Mouse (Mus musculus) cerebellum, adult (tissue): ENCODE data around the gene Ceacam19.

ENCODE experiments used
- ATAC-seq: cut with Nextera tagmentation; 2 replicates; pipeline ENCODE4 v1.9.2; 2017; ENCODE audit warnings: mild to moderate bottlenecking, moderate library complexity, mixed read lengths; ENCODE audit not compliant: insufficient number of reproducible peaks, low FRiP score, low TSS enrichment

Gene Ceacam19

DNA sequence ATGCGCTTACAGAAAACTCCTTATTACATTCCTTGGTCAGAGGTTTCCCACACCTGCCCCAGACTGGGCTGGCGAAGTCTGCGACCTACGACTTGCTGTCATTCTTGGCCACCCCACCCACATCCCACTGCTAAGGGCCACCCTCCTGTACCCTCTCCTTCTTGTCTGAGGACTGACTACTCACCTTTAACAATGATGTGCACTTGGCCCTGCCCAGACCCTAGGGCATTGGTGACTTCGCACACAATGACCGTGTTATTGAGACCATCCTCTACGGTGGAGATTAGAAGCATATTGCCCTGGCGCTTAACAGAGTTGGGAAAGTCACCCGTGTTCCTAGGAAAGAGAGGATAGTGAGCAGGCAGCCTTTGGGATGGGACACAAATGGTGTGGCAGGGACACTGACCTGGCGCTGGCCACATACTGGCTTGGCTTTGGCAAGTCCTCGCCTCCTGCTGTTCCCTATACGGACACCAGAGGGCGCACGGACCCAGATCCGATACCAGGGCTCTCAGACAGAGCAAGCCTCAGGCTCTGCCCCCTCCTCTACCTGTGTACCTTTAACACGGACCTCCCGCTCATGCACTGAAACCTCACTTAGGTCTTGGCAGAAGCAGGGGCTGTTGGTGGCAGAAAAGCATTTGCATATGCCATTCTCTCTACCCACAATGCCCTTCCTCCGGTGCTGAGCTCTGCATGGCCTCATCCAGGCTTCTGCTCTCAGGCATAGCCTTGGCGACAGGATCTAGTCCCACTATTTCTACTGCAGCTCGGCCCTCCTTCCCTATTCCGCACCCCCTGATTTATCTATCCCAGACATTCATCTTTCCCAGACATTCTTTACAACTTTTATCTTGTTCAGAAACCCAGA lies 22.9 kb upstream of the Ceacam19 start:
- no peak; the same call in 1 of the 2 replicates for ATAC-seq

DNA sequence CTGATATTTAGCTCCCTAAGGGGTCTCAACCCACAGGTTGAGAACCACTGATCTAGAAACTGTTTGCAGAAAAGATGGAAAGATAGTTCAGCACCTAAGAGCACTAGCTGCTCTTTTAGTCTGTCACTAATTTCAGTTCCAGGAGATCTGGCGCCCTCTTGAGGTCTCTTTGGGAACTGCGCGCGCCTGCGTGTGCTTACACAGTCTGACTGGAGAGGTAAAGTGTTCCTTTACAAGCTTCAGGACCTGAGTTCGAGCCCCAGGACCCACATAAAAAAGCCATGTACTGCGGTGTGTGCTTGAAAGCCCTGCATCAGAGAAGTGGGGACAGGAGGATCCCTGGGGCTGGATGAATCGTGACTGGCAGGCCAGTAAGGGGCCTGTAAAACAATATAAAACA lies 2.1 kb upstream of the Ceacam19 start:
- ATAC-seq = no peak

DNA sequence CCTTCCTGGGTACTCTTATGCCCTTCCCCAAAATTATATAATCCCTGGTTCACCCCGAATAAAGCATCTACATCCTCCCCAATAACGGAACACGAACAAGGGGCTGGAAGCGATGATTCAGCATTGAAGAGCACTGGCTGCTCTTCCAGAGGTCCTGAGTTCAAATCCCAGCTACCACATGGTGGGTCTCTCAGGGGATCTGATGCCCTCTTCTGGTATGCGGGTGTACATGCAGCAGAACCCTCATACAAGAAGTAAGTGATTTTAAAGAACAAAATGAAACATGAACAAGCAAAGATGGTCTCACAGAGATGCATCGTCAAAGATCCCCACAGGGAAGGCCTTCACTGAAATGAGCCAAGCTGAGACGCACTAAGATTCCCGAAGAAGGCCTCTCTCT lies 7.0 kb downstream of the Ceacam19 start:
- no peak for ATAC-seq

DNA sequence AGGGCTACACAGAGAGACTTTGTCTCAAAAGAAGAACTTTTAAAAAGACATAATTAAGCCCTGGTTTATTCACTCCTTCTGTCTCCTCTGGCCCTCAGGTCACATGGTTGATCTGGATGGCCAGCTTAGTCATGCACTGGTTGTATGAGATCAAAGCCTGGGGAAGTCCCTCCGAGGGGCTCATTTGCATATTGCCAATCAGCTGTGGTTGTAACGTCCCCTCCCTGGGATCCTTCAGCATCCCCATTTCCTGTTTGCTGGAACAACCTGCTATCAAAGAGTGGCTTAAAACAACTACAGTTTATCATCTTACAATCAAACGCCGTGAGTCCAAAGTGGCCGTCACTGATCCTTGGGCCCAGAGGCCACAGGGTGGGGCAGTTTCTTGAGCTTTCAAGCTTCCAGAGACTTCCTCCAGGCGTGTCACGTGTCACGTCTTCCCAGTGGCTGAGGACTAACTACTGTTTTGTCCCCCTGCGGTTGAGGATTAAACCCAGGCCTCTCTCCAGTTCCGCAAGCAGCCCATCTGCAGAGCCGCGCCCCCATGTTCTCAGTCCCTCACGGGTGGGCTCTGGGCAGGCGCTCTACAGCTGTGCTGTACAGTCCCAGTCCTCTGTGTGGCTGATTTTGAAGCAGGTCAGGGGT lies 10.9 kb downstream of the Ceacam19 start:
- ATAC-seq = no peak

DNA sequence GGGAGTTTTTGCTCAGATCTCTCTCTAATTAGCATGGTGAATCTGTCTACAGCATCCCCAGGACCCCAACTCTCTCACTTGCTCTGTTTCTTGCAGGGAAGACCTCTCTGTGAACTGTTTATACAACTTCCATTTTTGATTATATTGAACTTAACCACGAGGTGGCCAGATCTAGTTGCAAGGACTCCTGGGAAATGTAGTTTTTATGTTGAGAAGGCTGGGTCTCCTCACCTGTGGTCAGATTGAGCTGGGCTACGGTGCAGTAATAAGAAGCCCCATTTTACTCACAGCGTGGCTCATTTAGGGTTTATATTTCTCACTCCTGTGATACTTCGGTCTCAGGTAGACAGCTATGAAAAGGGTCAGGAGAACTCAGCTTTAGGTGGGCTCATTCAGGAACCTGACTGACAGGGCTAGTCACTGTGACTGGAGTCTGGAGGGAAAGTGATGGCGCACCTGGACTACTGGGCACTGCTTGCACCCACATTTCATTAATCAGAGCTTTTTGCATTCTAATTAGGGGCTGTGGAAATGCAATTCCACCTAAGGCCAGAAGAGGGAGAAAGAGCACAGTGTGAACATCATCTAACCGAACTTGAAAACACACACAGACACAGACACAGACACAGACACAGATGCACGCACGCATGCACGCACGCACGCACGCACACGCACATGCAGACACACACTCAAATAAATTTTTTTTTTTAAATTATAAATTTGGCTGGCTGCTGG lies 11.7 kb downstream of the Ceacam19 start:
- ATAC-seq = no peak

DNA sequence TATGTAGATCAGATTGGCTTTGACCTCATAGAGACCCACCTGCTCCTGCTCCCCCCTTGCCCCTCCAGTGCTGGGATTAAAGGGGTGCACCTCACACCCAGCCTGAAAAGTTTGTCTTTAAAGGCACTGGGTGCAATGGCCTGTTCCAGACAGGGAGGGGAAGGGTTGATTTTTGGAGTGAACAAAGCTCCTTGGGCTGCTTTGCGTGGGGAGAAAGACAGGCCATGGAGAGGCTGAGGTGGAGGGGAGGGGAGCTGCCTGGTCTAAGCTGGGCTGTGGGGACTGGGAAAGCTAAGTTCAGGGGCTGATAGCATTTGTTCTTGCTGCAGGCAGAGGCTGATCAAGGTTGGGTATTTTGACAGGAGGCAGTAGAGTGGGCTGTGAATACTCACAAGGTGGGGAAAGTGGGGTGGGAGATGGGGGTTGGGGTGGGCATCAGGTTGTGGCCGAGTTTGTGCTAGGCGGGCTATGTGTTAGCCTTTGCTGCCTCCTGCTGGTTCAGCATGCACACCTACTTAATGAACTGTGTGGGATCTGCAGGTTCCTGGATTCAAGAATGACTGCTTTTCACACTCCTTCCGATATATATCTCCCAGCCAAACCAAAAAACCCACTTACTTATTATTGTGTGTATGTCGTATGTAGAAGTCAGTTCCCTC lies 15.7 kb downstream of the Ceacam19 start:
- no peak for ATAC-seq

DNA sequence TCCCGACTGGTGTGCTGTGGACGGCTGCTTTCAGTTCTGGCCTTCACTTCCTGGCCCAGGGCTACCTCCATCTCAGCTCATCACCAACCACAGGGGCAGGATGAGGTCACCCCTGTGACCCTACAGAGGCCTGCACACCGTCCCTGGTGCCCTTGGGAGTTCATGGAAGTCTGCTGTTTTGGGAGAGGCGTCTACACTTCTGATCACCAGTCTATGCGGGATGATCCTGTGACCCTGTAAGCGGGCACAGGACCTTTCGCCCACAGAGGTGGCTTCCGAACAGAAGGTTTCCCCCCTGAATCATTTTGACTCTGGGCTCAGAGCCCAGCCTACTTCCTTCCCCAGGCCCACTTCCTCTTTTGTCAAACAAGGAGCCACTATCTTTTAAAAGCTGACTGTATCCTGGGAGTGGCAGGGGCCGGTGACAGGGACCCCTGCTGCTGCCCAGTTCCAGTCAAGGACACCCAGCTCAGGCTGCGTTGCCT lies 16.6 kb downstream of the Ceacam19 start:
- no peak for ATAC-seq

DNA sequence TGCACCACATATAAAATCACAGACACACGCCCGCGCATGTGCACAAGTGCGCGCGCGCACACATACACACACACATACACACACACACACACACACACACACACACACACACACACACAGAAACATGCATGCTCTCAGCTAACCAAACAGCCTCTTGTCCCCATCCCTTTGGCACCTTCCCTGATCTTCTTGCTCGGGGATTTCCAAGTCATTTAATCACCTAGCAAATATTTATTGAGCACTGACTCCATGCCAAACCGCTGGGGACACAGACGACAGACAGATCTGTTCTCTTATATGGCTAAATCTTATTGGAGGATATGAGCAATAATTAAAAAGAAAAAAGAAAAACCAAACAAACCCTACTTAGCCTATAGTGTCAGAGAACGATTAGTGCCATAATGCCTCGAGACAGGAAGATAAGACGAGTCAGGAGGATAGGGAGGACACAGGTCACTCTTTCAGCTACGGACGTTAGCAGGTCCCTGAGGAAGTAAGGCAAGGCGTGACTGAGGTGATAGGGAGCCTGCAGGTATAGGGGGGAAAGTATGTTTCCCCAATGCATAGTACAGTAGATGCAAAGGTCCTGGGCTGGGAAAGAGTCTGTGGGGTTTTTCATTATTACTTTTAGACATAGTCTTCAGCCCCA lies 19.9 kb downstream of the Ceacam19 start:
- ATAC-seq = no peak

DNA sequence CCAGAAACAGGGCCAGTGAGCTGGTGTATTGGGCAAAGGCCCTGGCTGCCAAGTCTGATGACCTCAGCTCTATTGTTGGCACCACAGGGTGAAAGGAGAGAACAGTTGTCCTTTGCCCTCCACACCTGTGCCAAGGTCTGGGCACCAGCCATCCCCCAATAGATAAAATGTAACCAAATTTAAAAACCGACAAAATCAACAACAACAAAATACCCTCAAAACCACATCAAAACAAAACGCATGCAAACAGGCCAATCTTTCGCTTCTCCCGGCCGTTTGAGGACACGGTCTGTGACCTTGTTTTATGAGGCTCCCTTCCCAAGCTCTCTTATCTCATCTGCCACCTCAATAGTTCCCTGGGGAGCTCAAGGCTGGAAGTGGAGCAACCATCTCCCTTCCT lies 21.3 kb downstream of the Ceacam19 start:
- no peak for ATAC-seq

DNA sequence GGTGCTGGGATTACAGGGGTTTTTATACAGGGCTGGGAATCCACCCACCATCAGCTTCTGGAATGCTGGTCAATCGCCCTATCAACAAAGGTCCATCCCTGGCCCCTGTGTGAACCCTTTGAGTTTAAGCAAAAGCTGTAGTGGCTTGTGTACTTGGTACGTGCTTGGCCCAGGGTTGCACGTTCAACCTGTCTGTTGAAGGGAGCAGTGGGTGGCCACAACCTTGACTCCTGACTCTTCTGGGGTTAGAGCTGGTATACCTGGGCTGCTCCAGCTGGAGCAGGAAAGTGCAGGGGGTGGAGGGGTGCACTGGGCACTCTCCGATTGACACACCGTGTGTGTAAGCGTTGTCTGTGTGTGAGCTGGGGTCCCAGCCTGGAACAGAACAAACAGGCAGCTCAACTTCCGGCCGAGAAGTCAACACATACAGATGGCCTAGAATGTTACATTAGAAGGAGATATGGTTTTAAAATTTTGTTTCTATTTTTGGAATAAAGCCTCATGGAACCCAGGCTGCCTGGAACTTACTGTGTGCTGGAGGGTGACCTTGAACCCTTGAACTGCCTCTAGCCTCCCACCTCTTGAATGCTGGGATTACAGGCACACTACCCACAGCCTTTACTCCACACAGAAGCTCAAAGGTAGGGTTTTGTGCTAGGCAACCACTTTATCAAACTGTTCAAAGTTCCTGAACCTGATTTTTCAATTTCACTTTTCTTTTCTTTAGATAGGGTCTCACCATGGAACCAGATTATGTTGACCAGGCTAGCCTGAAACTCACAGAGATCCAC lies 22.3 kb downstream of the Ceacam19 start:
- ATAC-seq = no peak

DNA sequence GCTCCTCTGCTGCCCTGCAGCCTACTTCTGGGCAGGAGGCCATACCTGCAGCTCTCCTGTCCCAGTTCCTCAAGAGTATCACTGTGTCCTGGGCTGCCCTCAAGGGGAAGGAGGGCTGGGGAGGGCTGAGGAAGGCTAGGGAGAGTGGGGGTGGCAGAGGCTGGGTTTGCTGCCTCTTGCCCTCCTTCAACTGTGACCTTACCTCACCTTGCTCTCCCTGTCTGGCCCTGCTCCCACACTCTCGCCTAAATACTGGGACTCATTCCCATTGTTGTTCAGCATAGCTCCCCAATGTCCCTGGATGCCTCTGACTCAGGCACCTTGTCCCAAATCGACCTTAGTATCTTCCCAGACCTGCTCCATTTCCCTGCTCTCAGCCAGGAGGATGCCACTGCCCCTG lies 23.5 kb downstream of the Ceacam19 start:
- ATAC-seq = peak; percentile 40; the same call in 1 of the 2 replicates

DNA sequence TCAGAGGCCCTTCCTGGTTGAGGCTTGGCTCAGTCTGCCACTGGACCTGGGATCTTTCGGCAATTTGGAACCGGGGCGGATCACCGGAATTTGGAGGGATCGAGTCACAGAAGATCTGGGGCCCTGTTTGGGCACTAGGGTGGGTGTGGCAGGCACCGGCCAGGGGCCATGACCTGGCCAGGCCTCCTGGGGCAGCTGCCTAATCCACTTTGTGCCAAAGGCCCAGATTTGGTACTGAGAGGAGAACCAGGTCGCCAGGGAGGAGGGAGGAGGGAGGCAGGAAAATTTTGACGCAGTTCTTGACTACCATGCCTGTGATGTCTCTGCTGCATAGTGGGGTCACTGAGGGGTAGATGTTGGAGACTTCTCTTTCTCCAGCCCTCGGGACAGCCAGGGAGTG lies 26.6 kb downstream of the Ceacam19 start, which contains the start of gene Ceacam16:
TSS of gene Ceacam16 (minus strand) at position 101 of the 400 bp plus-strand sequence.
- ATAC-seq = no peak

DNA sequence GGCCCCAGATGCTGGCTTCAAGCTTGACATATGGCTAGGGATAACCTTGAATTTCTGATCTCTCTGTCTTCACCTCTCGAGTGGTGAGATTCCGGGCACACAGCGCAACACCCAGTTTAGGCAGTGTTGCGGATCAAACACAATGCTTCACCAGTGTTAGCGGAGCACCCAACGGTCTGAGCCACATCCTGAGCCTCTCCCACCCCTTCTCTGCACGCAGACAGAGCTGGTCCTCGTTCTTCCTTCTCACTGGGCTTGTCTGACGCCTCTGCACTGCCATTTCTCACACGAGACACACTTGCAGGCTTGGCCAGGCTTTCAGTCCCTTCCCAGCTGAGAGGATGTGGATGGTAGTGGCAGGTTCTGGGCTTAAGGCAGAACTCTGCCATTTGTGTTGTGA lies 28.0 kb downstream of the Ceacam19 start:
- no peak for ATAC-seq

DNA sequence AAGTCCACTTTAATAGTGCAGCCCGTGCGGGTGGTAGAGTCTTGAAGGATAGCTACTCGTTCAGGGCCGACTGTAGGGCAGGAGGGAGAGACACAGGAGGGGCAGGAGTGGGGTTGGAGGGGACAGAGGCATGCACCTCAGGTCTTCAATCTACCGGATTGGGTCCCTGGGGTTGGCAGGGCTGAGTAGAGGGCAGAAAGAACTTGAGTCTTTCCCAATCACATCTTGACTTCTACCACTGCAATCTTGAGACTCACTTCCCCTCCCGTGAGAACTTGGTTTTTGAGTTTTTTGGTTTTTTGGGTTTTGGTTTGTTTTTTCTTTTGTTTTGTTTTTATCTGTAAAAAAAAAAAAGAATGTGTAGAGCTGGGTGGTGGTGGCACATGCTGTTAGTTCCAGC lies 31.5 kb downstream of the Ceacam19 start:
- ATAC-seq = no peak

DNA sequence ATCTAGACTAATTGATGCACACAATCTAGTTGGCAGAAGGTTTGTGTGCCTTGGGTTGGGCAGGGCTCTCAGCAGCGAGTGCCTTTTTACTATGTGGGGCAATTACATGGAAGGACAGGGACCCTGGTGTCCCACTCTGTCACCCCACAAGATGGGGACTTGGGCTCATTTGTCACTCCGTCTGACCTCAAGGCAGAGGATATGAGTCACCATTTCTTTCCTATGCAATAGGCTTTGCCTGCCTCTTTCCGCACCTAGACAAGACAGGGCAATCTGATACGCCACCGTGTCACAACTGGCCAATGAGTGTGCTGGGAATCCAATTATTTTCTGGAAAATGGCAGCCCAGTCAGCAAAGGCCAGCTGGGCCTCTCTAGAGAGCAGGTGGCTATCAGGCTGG lies 32.1 kb downstream of the Ceacam19 start:
- ATAC-seq = no peak

DNA sequence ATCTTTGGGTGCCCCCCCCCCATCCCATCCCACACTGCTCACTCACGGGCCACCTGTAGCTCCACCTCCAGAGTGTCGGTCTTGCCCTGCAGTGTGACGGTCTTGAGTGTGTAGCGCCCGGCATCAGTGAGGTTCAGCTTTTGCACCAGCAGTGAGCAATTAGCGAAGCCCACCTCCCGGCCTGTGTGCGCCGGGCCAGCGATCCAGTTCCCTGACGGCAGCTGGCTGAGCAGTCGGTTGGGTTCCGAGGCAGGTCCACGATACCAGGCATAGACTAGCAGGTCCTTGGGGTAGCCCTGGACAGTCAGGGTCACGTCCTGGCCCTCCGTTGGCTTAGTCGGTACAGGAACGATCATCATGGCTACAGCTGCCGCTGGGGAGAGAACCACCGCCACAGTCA lies 34.2 kb downstream of the Ceacam19 start:
- no peak for ATAC-seq

DNA sequence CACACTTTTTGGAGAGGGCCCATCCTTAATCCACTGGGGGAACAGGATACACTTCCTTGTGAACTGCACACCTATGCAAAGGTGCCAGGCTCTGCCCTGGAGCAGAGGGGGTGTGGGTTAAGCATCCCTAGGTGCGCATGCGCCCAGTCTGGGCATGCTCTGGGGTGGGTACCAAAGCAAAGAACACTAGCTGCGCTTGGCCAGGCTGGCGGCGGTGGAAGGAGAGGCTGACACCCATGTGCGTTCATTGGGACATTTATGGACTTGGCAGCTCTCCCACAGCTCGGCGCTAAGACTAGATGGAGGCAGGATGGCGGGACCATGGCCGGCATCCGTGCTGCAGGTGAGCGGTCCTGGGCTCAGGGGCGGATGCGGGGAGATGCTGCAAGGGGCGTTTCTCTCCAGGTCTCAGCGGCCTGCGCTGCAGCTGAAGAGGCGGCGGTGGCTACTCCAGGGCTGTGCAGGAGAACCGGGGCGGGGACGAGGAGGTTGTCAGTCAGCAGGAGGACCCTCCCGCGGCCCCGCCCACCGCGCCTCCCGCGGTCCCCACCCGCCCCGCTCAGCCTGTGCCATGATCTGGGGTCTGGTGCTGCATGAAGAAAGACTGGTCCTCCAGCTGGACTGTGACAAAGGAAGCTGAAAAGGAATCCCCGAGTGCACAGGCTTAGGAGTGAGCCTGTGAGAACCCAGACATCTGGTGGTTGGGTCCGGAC lies 35.8 kb downstream of the Ceacam19 start, which contains the start of gene Gm19345:
TSS of gene Gm19345 (plus strand) at position 146 of the 713 bp plus-strand sequence.
- ATAC-seq = no peak

DNA sequence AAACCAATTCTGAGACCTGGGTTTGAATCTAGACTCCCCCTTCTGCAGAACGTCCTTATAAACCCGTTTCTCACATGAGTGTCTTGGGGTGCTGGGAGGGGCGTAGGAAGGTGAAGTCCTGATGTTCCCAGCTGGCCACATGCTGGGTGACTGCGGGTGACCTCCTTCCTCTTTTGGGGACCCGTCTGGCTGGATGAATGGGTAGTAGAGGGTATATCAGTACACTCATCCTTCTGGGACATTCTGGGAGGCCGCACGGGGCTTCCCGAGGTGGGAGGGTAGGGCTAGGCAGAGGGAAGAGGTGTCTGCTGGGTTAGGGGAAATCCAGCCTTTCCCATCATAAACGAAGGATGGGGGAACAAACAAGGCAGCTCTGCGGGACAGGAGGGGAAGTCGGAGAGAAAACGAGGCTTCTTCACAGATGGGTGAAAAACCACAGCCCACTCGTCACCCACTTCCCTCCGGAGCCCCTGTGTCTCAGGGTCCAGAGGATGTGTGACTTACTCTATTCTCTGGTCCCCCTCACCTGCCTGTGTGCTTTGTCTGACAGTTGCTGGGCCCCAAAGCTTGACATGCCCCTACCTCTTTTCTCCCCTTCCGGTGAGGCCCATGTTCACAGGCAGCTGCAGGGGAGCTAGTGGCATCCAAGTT lies 43.1 kb downstream of the Ceacam19 start:
- no peak for ATAC-seq
